In genomic region chr1:54729316-54729715, GRCm38 (mm10) we compare ENCODE assay signal across 17 mouse cellular contexts.
DNase-seq lines count a peak whose midpoint lies in the region; ATAC-seq and TF ChIP-seq lines count a peak whose summit lies in the region.
"Had no signal": no experiment of that assay in that cellular context is flagged by ENCODE, and none has a peak within 500 bp of the region (broad histone marks: within the 10 kb centered on the region; RNA-seq: fewer than 3 reads in every experiment).

No protein-coding gene starts in this region.

- H3K4me1 ChIP-seq in lung, embryonic 16.5 days (replicated peaks; ENCODE audit: control insufficient read depth, insufficient read depth, low read length) = peaks cover 12% of the 10 kb centered on the region
- no peaks in the 10 kb centered on the region for H3K4me1 ChIP-seq in kidney, embryonic 14.5 days (ENCODE audit: control insufficient read depth, insufficient read depth, low read length)
- H3K4me1 ChIP-seq: embryonic facial prominence, embryonic 15.5 days; limb, embryonic 10.5 days; liver, embryonic 15.5 days; midbrain, embryonic 10.5 days had no signal

- H3ac ChIP-seq in C2C12 (ENCODE audit: control insufficient read depth, insufficient read length, low read depth) = no peak overlapping the region

- no peak overlapping the region for H3K4me3 ChIP-seq in C2C12 (ENCODE audit: insufficient read depth, poor library complexity, severe bottlenecking)
- no peak overlapping the region for H3K4me3 ChIP-seq in lung, embryonic 16.5 days (ENCODE audit: low read length)
- H3K4me3 ChIP-seq in kidney, embryonic 14.5 days (ENCODE audit: low read length) = no peak overlapping the region
- H3K4me3 ChIP-seq: embryonic facial prominence, embryonic 15.5 days; limb, embryonic 10.5 days; liver, embryonic 15.5 days; midbrain, embryonic 10.5 days had no signal

- 75% methylated on average over 5 of the region's 5 CpGs for WGBS in lung, embryonic 16.5 days
- 88% methylated on average over 5 of the region's 5 CpGs for WGBS in kidney, embryonic 14.5 days

- H3K79me2 ChIP-seq in C2C12 (ENCODE audit: control insufficient read depth, insufficient read depth) = no peaks in the 10 kb centered on the region

- H3K9ac ChIP-seq in lung, embryonic 16.5 days (ENCODE audit: low read length) = no peak overlapping the region
- no peak overlapping the region for H3K9ac ChIP-seq in kidney, embryonic 14.5 days (ENCODE audit: low read depth, low read length)
- H3K9ac ChIP-seq: embryonic facial prominence, embryonic 15.5 days; liver, embryonic 15.5 days had no signal

- peak; percentile 88 for ATAC-seq in lung, embryonic 16.5 days (ENCODE audit: low read depth)
- no peak for ATAC-seq in kidney, embryonic 14.5 days (ENCODE audit: low FRiP score, low TSS enrichment)
- no peak for ATAC-seq in megakaryocyte-erythroid progenitor cell, adult 5-6 weeks (replicated peaks; ENCODE audit: low FRiP score, low TSS enrichment, poor library complexity, severe bottlenecking)
- ATAC-seq: forebrain, embryonic 14.5 days; inflammation-experienced regulatory T-cells, adult 6 months had no signal

- H3K27me3 ChIP-seq in C2C12 (ENCODE audit: control insufficient read depth, insufficient read depth, insufficient read length) = no peaks in the 10 kb centered on the region
- no peaks in the 10 kb centered on the region for H3K27me3 ChIP-seq in lung, embryonic 16.5 days (ENCODE audit: control insufficient read depth, insufficient read depth, low read depth, low read length)
- no peaks in the 10 kb centered on the region for H3K27me3 ChIP-seq in kidney, embryonic 14.5 days (ENCODE audit: control insufficient read depth, insufficient read depth, low read length)
- H3K27me3 ChIP-seq: embryonic facial prominence, embryonic 15.5 days; liver, embryonic 15.5 days had no signal

- no peaks in the 10 kb centered on the region for H3K9me3 ChIP-seq in lung, embryonic 16.5 days (ENCODE audit: control insufficient read depth, low read length)
- no peaks in the 10 kb centered on the region for H3K9me3 ChIP-seq in kidney, embryonic 14.5 days (ENCODE audit: control insufficient read depth, low read length)
- H3K9me3 ChIP-seq: embryonic facial prominence, embryonic 15.5 days; limb, embryonic 10.5 days; liver, embryonic 15.5 days; midbrain, embryonic 10.5 days had no signal

- peak overlapping the region; percentile 33; the same call in 1 of the 2 replicates for H3K27ac ChIP-seq in lung, embryonic 16.5 days (ENCODE audit: low read length)
- H3K27ac ChIP-seq in kidney, embryonic 14.5 days (ENCODE audit: low read depth, low read length) = no peak overlapping the region
- H3K27ac ChIP-seq: embryonic facial prominence, embryonic 15.5 days; kidney, postnatal 0 days; limb, embryonic 10.5 days; liver, embryonic 15.5 days; midbrain, embryonic 10.5 days had no signal

- no peak for TF ChIP-seq CTCF in C2C12 (IDR thresholded peaks at IDR 0.05; ENCODE audit: control insufficient read depth, insufficient read depth, insufficient read length)

- H3K4me2 ChIP-seq in lung, embryonic 16.5 days (ENCODE audit: low read depth, low read length) = no peak overlapping the region
- H3K4me2 ChIP-seq in kidney, embryonic 14.5 days (replicated peaks; ENCODE audit: low read depth, low read length) = no peak overlapping the region
- H3K4me2 ChIP-seq: embryonic facial prominence, embryonic 15.5 days; liver, embryonic 15.5 days had no signal

- peak; percentile 83 for DNase-seq in 3T3-L1 (ENCODE audit: low read depth, low spot score)
- peak; percentile 22 for DNase-seq in gastrocnemius, postnatal 10 days
- no peak for DNase-seq in cerebellum, postnatal 36 days
- DNase-seq: cerebellum, adult 11 months; right cerebral cortex, postnatal 14 days; thymus, adult 2 months had no signal

- H3K79me3 ChIP-seq in C2C12 (ENCODE audit: low read depth) = no peaks in the 10 kb centered on the region

- no peaks in the 10 kb centered on the region for H3K36me3 ChIP-seq in C2C12 (ENCODE audit: control insufficient read depth, insufficient read depth)
- 0 out of 2 replicates have a peak, but pooled peaks cover 2% of the 10 kb centered on the region for H3K36me3 ChIP-seq in lung, embryonic 16.5 days (ENCODE audit: control insufficient read depth, insufficient read depth, low read length)
- H3K36me3 ChIP-seq in kidney, embryonic 14.5 days (ENCODE audit: control insufficient read depth, insufficient read depth, low read length) = no peaks in the 10 kb centered on the region
- H3K36me3 ChIP-seq: liver, embryonic 15.5 days; midbrain, embryonic 10.5 days had no signal

TF ChIP-seq in C2C12, 6 proteins besides CTCF, POLR2A, EP300 and RAD21:
- no peak for TF ChIP-seq FOSL1 (IDR thresholded peaks at IDR 0.05; ENCODE audit: insufficient read depth, low read length, poor library complexity, severe bottlenecking)
- TF ChIP-seq CEBPB (IDR thresholded peaks at IDR 0.05; ENCODE audit: low read depth) = peak; percentile 94

Comparison
In these comparisons a context has a peak if more than half of its experiments do, and no peak if none do; other contexts are left out.
1. DNase-seq: peak in 3T3-L1 (single experiment) and gastrocnemius, postnatal 10 days (single experiment); none in cerebellum, postnatal 36 days (0 of 2).